Mouse (Mus musculus): Measurements from ENCODE around the gene Pqlc3. TPM values are rescaled to one million over a fixed set of nuclear protein-coding genes. Genes with fewer than 3 reads are reported as not detected.

Gene Pqlc3
- total RNA-seq (2021) = 1 to 10 TPM; 2.6 to 2.8 TPM
- polyA plus RNA-seq (2012; rRNA removed) = 13.6 and 15.8 TPM in 2 replicates
- long read RNA-seq, partial matches to known transcripts = 0 of 5 reads
- long read RNA-seq, other reads (novel, unspliced or antisense) = 1 of 5 reads

DNA sequence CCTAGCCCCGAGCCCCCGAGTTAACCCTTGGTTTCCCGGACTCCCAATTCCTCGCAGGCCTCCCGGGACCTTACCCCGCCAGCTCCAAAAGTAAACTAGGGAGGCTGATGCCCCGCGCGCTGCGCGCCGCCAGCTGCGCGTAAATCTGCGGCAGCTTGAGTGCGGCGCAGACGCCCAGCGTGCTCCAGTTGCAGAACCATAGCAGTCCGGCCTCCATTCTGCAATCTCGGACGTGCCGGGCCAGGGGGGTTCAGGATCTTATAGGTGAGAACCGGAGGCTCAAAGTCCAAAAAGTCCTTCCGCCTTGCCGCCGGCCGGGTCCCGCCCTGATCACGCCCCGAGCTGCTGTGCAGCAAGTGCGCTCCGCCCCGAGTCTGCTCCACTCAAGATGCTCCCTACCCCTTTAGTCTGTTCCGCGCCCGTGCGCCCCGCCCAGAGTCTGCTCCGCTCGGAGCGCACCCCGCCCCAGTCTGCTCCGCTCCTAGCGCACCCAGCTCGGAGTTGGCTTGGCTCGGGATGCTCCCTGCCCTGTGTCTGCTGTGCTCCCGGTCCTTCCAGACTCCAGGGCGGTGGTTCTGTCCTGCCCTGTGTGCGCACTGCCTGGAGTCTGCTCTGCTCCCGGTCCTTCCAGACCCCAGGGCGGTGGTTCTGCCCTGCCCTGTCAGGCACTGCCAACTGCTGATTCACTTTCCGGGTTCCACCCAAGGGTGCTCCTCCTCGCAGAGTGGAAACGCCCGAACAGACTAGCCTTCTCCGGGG lies at the start of gene Pqlc3:
Pqlc3 (minus strand) TSS at position 670 of the 759 bp plus-strand sequence.
- Histone ChIP-seq H3K27me3 (ENCODE audit: control insufficient read depth, insufficient read depth, low read length) (no peaks in the 10 kb centered on the region), H3K9ac (ENCODE audit: low read depth, low read length) (peak within 1 kb of the TSS; percentile 71), H3K4me3 (peak within 1 kb of the TSS; percentile 62), H3K79me2 (replicated peaks; ENCODE audit: control insufficient read depth, insufficient read depth, low read length) (no peaks in the 10 kb centered on the region), H3K27ac (peak within 1 kb of the TSS; percentile 64), H3K4me1 (ENCODE audit: control insufficient read depth, insufficient read depth, low read length) (peaks cover 1% of the 10 kb centered on the region), H3K36me3 (ENCODE audit: control insufficient read depth, insufficient read depth, low read length) (no peaks in the 10 kb centered on the region)
- peak; percentile 89 to 93 for DNase-seq
- intact Hi-C loops (cut with DNase I) = no loop called here
- under 1% methylated on average over 57 of the region's 57 CpGs for WGBS
- TF ChIP-seq POLR2A (IDR thresholded peaks at IDR 0.05; ENCODE audit: insufficient read depth, low read depth, low read length) (peak; percentile 61), CTCF (IDR thresholded peaks at IDR 0.05) (no peak), EP300 (IDR thresholded peaks at IDR 0.05; ENCODE audit: insufficient read depth, low read depth, low read length) (no peak)

DNA sequence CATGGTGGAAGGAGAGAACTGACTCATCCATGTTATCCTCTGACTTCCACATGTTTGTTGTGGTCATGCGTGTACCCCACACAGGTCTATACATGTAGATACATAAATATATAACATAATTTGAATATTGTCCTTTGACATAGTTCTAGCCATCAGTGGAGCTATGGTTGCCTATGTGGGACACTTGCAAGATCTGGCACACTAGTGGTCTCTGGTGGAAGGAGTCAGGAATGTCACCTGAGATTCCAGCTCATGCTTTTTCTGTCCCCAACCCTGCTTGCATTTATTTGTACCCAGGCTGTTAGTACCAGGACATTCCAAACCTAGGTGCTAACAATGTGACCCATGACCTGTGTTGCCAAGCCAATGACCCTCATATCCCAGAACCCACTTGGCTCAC lies 49.6 kb upstream of the Pqlc3 start:
- WGBS = 89% methylated on average over 1 of the region's 1 CpGs
- Histone ChIP-seq H3K4me3 (no peak overlapping the region), H3K27me3 (ENCODE audit: control insufficient read depth, insufficient read depth, low read length) (no peaks in the 10 kb centered on the region), H3K79me2 (replicated peaks; ENCODE audit: control insufficient read depth, insufficient read depth, low read length) (no peaks in the 10 kb centered on the region), H3K27ac (no peak overlapping the region), H3K36me3 (ENCODE audit: control insufficient read depth, insufficient read depth, low read length) (no peaks in the 10 kb centered on the region), H3K9ac (ENCODE audit: low read depth, low read length) (no peak overlapping the region), H3K4me1 (ENCODE audit: control insufficient read depth, insufficient read depth, low read length) (no peaks in the 10 kb centered on the region)
- DNase-seq = no peak
- no peak for TF ChIP-seq CTCF (IDR thresholded peaks at IDR 0.05)
- TF ChIP-seq POLR2A (IDR thresholded peaks at IDR 0.05; ENCODE audit: insufficient read depth, low read depth, low read length) = no peak
- no peak for TF ChIP-seq EP300 (IDR thresholded peaks at IDR 0.05; ENCODE audit: insufficient read depth, low read depth, low read length)
- intact Hi-C loops (cut with DNase I) = no loop called here

DNA sequence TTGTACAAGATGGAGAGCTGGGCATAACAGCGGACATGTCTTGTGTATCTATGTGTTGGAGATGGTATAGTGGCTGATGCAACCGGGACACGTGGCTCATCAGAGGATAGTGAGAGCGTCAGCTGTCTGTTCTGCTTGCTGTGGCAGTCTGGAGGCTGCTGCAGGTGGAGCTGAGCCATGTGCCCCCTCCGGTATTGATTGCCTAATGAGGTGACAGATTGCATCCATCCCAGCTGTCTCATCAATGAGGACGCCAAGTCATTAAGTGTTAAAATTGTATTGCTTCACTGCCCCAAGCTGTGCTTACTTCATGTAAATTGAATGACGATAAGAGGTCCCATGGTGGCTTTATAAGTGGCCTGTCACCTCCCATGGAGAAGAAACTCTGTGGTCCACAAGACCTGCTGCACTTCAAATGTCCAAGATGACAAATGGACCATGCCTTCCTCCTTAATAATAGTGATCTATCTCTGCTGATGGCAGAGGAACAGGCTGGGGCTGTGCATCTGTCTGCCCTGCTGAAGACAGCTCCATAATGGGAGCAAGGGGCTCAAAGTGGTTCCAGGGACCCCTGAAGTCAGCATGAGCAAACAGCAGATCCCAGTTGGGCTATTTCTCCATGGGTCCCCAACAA lies 48.9 kb upstream of the Pqlc3 start:
- Histone ChIP-seq H3K36me3 (ENCODE audit: control insufficient read depth, insufficient read depth, low read length) (no peaks in the 10 kb centered on the region), H3K79me2 (replicated peaks; ENCODE audit: control insufficient read depth, insufficient read depth, low read length) (no peaks in the 10 kb centered on the region), H3K4me3 (no peak overlapping the region), H3K27ac (no peak overlapping the region), H3K9ac (ENCODE audit: low read depth, low read length) (no peak overlapping the region), H3K27me3 (ENCODE audit: control insufficient read depth, insufficient read depth, low read length) (no peaks in the 10 kb centered on the region), H3K4me1 (ENCODE audit: control insufficient read depth, insufficient read depth, low read length) (no peaks in the 10 kb centered on the region)
- TF ChIP-seq EP300 (IDR thresholded peaks at IDR 0.05; ENCODE audit: insufficient read depth, low read depth, low read length) = no peak
- no peak for TF ChIP-seq POLR2A (IDR thresholded peaks at IDR 0.05; ENCODE audit: insufficient read depth, low read depth, low read length)
- no peak for TF ChIP-seq CTCF (IDR thresholded peaks at IDR 0.05)
- DNase-seq = no peak
- WGBS = 83% methylated on average over 7 of the region's 7 CpGs
- intact Hi-C loops (cut with DNase I) = no loop called here

DNA sequence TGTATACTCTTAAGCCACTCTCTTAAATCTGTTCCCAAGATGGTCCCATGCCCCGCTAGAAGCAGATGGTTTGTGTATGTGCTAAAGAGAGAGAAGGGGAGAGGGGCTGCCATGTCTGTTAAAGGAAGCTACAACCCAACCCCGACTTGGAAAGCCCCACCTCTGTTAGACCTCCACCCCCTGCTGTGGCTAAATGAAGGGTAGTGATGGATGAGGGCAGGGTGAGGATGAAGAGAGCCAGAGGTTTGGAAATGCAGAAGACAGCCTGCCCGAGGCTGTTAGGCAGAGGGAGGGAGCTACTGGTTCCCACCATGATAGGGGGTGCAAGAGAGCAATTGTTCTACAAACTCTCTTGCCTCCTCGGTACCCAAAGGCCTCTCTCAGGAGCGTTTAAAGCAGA lies 43.1 kb upstream of the Pqlc3 start:
- no peak overlapping the region for H3K27ac ChIP-seq
- intact Hi-C loops (cut with DNase I) = no loop called here
- no peak overlapping the region for H3K9ac ChIP-seq (ENCODE audit: low read depth, low read length)
- H3K79me2 ChIP-seq (replicated peaks; ENCODE audit: control insufficient read depth, insufficient read depth, low read length) = no peaks in the 10 kb centered on the region
- H3K27me3 ChIP-seq (ENCODE audit: control insufficient read depth, insufficient read depth, low read length) = no peaks in the 10 kb centered on the region
- H3K36me3 ChIP-seq (ENCODE audit: control insufficient read depth, insufficient read depth, low read length) = no peaks in the 10 kb centered on the region
- H3K4me3 ChIP-seq = no peak overlapping the region
- TF ChIP-seq EP300 (IDR thresholded peaks at IDR 0.05; ENCODE audit: insufficient read depth, low read depth, low read length) (no peak), CTCF (IDR thresholded peaks at IDR 0.05) (no peak), POLR2A (IDR thresholded peaks at IDR 0.05; ENCODE audit: insufficient read depth, low read depth, low read length) (no peak)
- 56% methylated on average over 5 of the region's 5 CpGs for WGBS
- no peak for DNase-seq
- no peaks in the 10 kb centered on the region for H3K4me1 ChIP-seq (ENCODE audit: control insufficient read depth, insufficient read depth, low read length)

DNA sequence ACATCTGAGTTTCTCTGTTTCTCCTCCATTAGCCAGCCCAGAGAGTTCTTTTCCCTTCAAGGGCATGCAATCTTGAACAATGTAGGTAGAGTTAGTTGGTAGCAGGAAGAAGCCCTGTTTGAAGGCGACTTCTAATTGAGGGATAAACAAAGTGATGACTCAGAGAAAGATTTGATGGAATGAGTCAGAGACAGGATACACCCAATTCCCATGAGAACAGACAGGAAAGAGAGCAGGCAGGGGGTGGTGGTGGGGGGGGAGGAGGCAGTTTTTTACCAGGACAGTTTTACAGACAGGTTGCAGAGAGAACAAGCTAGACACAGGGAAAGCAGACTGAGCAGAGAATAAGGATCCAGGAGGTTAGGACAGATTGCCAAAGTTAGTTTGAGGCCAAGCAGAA lies 40.4 kb upstream of the Pqlc3 start:
- 19% methylated on average over 1 of the region's 1 CpGs for WGBS
- intact Hi-C loops (cut with DNase I) = no loop called here

DNA sequence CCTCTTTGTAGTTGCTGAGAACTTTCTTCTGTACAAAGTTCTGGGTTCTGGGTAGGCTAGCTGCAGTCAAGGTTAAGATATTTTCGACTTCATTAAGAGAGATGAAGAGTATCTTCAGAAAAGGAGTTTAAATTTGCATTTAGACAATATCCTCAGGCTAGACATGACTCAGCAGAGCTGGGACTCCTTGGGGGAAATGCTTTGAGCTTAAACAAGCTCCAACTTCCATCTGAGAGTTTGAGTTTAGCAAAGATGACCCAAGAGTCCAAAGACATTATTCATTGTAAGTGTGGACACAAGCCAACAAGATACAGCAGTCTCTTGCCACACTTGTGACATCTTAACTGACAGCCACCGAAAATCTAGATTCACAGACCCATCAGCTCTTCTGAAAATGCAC lies 39.2 kb upstream of the Pqlc3 start:
- Histone ChIP-seq H3K4me1 (ENCODE audit: control insufficient read depth, insufficient read depth, low read length) (no peaks in the 10 kb centered on the region), H3K4me3 (no peak overlapping the region), H3K79me2 (replicated peaks; ENCODE audit: control insufficient read depth, insufficient read depth, low read length) (no peaks in the 10 kb centered on the region), H3K27ac (no peak overlapping the region), H3K9ac (ENCODE audit: low read depth, low read length) (no peak overlapping the region), H3K27me3 (ENCODE audit: control insufficient read depth, insufficient read depth, low read length) (no peaks in the 10 kb centered on the region), H3K36me3 (ENCODE audit: control insufficient read depth, insufficient read depth, low read length) (no peaks in the 10 kb centered on the region)
- 69% methylated on average over 2 of the region's 2 CpGs for WGBS
- DNase-seq = no peak
- intact Hi-C loops (cut with DNase I) = no loop called here
- TF ChIP-seq EP300 (IDR thresholded peaks at IDR 0.05; ENCODE audit: insufficient read depth, low read depth, low read length) (no peak), CTCF (IDR thresholded peaks at IDR 0.05) (no peak), POLR2A (IDR thresholded peaks at IDR 0.05; ENCODE audit: insufficient read depth, low read depth, low read length) (no peak)

More for the DNA sequence above, 40.4 kb upstream of the Pqlc3 start:
- Histone ChIP-seq H3K27me3 (ENCODE audit: control insufficient read depth, insufficient read depth, low read length) (no peaks in the 10 kb centered on the region), H3K9ac (ENCODE audit: low read depth, low read length) (no peak overlapping the region), H3K36me3 (ENCODE audit: control insufficient read depth, insufficient read depth, low read length) (no peaks in the 10 kb centered on the region), H3K4me1 (ENCODE audit: control insufficient read depth, insufficient read depth, low read length) (no peaks in the 10 kb centered on the region), H3K4me3 (no peak overlapping the region), H3K27ac (no peak overlapping the region), H3K79me2 (replicated peaks; ENCODE audit: control insufficient read depth, insufficient read depth, low read length) (no peaks in the 10 kb centered on the region)
- no peak for DNase-seq
- TF ChIP-seq EP300 (IDR thresholded peaks at IDR 0.05; ENCODE audit: insufficient read depth, low read depth, low read length) (no peak), POLR2A (IDR thresholded peaks at IDR 0.05; ENCODE audit: insufficient read depth, low read depth, low read length) (no peak), CTCF (IDR thresholded peaks at IDR 0.05) (no peak)

Measured in heart, adult 2 months (tissue).